Mouse (Mus musculus): ENCODE measurements around the gene Ube2n. TPM values are rescaled to one million over a fixed set of nuclear protein-coding genes. Genes with fewer than 3 reads are reported as not detected.

Gene Ube2n
- polyA plus RNA-seq, 1 experiment from 2014 or later: 282 TPM

DNA sequence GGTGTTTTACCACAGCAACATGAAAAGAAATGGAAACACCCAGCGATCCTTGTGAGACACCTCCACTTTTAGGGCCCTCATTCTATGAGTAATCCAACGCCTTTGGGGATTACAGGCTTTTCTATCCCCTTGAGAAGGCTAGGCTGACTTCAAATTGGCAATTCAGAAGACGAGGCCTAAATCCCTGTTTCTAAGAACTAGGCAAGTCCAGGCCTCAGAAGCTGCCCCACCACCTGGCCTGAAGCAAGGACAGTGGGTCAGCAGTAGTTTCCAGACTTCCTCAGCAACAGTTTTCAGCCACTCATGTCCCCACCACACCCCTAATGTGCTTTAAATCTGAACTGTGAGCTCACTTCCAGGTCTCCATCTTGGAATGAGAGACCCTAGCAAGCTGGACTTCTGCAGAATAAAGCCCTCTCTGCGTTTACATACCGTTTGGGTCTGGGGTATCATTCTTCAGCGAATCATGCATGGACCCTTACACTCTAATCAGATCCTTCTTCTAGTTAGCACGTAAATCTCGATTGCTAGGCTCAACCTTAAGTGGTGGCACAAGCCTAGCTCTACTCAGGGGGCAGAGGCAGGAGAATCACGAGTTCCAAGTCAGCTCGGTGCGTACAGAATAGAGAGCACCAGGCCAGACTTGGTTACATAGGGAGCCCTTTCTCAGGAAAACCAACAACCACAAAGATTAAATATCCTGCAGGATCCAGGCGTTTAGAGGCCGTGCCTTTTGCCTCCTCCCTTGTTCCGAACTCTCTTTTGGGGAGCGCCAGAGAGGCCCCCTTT lies 983 bp upstream of the Ube2n start:
- H3K4me2 ChIP-seq (ENCODE audit: low read depth, low read length): peak overlapping the region; percentile 61
- no peaks in the 10 kb centered on the region for H3K9me3 ChIP-seq (ENCODE audit: control insufficient read depth, low read length)
- peak overlapping the region; percentile 100 for H3K4me3 ChIP-seq (ENCODE audit: low read depth, low read length)
- H3K27me3 ChIP-seq (replicated peaks; ENCODE audit: control insufficient read depth, insufficient read depth, low read length): no peaks in the 10 kb centered on the region
- peak; percentile 15 for DNase-seq (ENCODE audit: low spot score)
- ATAC-seq (ENCODE audit: low read depth): no peak; the same call in 1 of the 2 replicates
- no peaks in the 10 kb centered on the region for H3K36me3 ChIP-seq (ENCODE audit: control insufficient read depth, insufficient read depth, low read length)
- H3K9ac ChIP-seq (ENCODE audit: low read depth, low read length): peak overlapping the region; percentile 98
- WGBS: 30% methylated on average over 15 of the region's 15 CpGs
- peaks cover 11% of the 10 kb centered on the region for H3K4me1 ChIP-seq (ENCODE audit: control insufficient read depth, insufficient read depth, low read length)
- H3K27ac ChIP-seq (replicated peaks; ENCODE audit: low read depth, low read length): peak overlapping the region; percentile 98

DNA sequence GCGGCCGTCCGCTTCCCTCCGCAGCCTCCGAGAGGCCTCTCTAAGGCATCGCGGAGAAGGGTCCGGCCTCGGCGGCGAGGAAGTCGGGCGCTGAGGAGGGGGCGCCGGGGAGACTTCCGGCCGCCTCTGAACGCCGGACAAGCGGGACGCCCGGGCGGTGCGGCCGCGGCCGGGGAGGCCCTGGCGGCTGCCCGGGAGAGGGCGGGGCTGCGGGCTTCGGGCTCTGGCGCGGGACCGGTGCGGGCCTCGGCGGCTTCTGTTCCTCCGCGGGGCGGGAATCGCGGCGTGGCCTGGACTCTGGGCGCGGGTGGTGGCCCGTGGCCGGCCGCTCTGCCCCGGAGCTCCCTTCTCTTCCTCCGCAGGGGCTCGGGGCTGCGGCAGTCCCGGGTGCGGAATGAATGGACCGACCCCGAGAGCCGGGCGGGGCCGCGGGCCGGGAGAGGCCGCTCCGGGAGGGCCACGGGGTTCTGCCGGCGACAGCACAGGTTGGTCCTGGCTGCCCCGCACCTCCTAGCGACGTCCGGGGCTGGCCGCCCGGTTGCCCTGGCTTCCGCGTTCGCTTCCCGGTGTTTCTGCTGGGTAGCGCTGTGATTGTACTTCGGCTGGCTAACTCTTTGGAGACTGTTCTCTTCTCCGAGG lies 467 bp downstream of the Ube2n start:
- Histone ChIP-seq H3K4me2 (ENCODE audit: low read depth, low read length) (peak overlapping the region; percentile 72), H3K36me3 (ENCODE audit: control insufficient read depth, insufficient read depth, low read length) (no peaks in the 10 kb centered on the region), H3K4me1 (ENCODE audit: control insufficient read depth, insufficient read depth, low read length) (peaks cover 11% of the 10 kb centered on the region), H3K27me3 (replicated peaks; ENCODE audit: control insufficient read depth, insufficient read depth, low read length) (no peaks in the 10 kb centered on the region), H3K9ac (ENCODE audit: low read depth, low read length) (peak overlapping the region; percentile 98), H3K4me3 (ENCODE audit: low read depth, low read length) (peak overlapping the region; percentile 100), H3K27ac (replicated peaks; ENCODE audit: low read depth, low read length) (peak overlapping the region; percentile 98), H3K9me3 (ENCODE audit: control insufficient read depth, low read length) (no peaks in the 10 kb centered on the region)
- ATAC-seq (ENCODE audit: low read depth) (peak; percentile 64), DNase-seq (ENCODE audit: low spot score) (peak; percentile 23)
- WGBS: 0% methylated on average over 16 of the region's 80 CpGs

DNA sequence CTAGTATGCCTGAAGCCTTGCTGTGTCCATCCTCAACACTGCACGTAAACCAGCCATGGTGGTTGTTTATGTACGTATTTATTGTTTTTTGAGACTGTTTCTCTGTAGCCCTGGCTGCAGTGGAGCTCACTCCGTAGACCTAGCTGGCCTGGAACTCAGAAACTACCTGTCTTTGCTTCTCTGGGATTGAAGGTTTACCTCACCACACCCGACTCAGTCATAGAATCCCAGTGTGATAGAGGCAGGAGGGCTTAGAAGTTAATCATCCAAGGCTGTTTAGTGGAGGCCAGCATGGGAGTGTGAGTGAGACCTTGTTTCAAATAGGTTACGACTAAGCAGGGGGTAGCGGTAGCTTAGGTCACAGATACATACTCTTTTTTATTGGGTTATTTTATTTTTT lies 2.7 kb downstream of the Ube2n start:
- DNase-seq (ENCODE audit: low spot score): no peak
- Histone ChIP-seq H3K9me3 (ENCODE audit: control insufficient read depth, low read length) (no peaks in the 10 kb centered on the region), H3K27me3 (replicated peaks; ENCODE audit: control insufficient read depth, insufficient read depth, low read length) (no peaks in the 10 kb centered on the region), H3K9ac (ENCODE audit: low read depth, low read length) (no peak overlapping the region), H3K4me1 (ENCODE audit: control insufficient read depth, insufficient read depth, low read length) (peaks cover 11% of the 10 kb centered on the region), H3K27ac (replicated peaks; ENCODE audit: low read depth, low read length) (no peak overlapping the region), H3K4me3 (ENCODE audit: low read depth, low read length) (no peak overlapping the region), H3K36me3 (ENCODE audit: control insufficient read depth, insufficient read depth, low read length) (0 out of 2 replicates have a peak, but pooled peaks cover 1% of the 10 kb centered on the region), H3K4me2 (ENCODE audit: low read depth, low read length) (no peak overlapping the region)
- WGBS: 89% methylated on average over 6 of the region's 6 CpGs
- ATAC-seq (ENCODE audit: low read depth): no peak

DNA sequence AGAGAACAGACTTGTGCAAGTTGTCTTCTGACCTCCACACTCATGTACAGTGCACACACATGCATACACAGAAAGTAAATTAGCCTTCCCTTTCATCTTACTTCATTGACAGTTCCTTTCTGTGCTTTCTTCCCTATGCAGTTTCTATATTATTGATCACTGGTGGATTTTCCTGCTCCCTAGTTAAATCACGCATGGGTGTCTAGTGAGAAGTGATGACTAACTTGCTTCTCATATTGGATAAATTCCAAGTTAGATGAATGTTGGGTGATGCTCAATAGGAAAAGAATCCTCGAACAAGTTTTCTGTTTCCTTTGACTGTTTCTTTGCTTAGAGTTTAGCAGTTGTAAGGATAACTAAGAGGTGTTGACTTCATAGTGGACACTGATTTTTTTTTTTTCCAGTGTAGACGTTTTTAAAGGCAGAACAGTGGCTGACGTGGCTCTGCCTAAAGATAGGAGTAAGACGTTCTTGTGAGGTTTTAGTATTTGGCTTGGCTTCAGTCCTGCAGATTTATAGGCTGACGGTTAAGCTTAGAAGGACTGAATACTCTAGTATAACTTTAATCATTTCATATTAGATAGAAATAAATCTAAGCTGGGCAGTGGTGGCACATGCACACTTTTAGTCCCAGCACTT lies 10.2 kb downstream of the Ube2n start:
- Histone ChIP-seq H3K9ac (ENCODE audit: low read depth, low read length) (no peak overlapping the region), H3K36me3 (ENCODE audit: control insufficient read depth, insufficient read depth, low read length) (0 out of 2 replicates have a peak, but pooled peaks cover 3% of the 10 kb centered on the region), H3K27me3 (replicated peaks; ENCODE audit: control insufficient read depth, insufficient read depth, low read length) (no peaks in the 10 kb centered on the region), H3K27ac (replicated peaks; ENCODE audit: low read depth, low read length) (no peak overlapping the region), H3K4me3 (ENCODE audit: low read depth, low read length) (no peak overlapping the region), H3K4me2 (ENCODE audit: low read depth, low read length) (no peak overlapping the region), H3K4me1 (ENCODE audit: control insufficient read depth, insufficient read depth, low read length) (peaks cover 9% of the 10 kb centered on the region; the same call in 1 of the 2 replicates), H3K9me3 (ENCODE audit: control insufficient read depth, low read length) (no peaks in the 10 kb centered on the region)
- WGBS: 74% methylated on average over 6 of the region's 6 CpGs
- no peak for DNase-seq (ENCODE audit: low spot score)
- ATAC-seq (ENCODE audit: low read depth): no peak

DNA sequence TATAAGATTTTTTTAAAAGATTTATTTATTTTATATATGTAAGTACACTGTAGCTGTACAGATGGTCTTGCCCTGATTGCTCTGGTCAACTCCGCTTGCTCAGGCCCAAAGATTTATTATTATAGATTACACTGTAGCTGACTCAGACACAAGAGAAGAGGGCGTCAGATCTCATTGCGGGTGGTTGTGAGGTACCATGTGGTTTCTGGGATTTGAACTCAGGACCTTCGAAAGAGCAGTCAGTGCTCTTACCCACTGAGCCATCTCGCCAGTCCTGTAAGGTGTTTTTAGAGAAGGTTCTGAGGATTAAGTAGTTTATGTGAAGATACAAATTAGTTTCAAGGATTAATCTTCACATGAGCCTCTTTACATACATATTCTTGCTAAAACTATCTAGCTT lies 10.9 kb downstream of the Ube2n start:
- WGBS: 94% methylated on average over 5 of the region's 5 CpGs
- DNase-seq (ENCODE audit: low spot score) (no peak), ATAC-seq (ENCODE audit: low read depth) (no peak)
- Histone ChIP-seq H3K27ac (replicated peaks; ENCODE audit: low read depth, low read length) (no peak overlapping the region), H3K36me3 (ENCODE audit: control insufficient read depth, insufficient read depth, low read length) (0 out of 2 replicates have a peak, but pooled peaks cover 3% of the 10 kb centered on the region), H3K4me3 (ENCODE audit: low read depth, low read length) (no peak overlapping the region), H3K4me1 (ENCODE audit: control insufficient read depth, insufficient read depth, low read length) (peaks cover 9% of the 10 kb centered on the region; the same call in 1 of the 2 replicates), H3K9me3 (ENCODE audit: control insufficient read depth, low read length) (no peaks in the 10 kb centered on the region), H3K9ac (ENCODE audit: low read depth, low read length) (no peak overlapping the region), H3K27me3 (replicated peaks; ENCODE audit: control insufficient read depth, insufficient read depth, low read length) (no peaks in the 10 kb centered on the region), H3K4me2 (ENCODE audit: low read depth, low read length) (no peak overlapping the region)

DNA sequence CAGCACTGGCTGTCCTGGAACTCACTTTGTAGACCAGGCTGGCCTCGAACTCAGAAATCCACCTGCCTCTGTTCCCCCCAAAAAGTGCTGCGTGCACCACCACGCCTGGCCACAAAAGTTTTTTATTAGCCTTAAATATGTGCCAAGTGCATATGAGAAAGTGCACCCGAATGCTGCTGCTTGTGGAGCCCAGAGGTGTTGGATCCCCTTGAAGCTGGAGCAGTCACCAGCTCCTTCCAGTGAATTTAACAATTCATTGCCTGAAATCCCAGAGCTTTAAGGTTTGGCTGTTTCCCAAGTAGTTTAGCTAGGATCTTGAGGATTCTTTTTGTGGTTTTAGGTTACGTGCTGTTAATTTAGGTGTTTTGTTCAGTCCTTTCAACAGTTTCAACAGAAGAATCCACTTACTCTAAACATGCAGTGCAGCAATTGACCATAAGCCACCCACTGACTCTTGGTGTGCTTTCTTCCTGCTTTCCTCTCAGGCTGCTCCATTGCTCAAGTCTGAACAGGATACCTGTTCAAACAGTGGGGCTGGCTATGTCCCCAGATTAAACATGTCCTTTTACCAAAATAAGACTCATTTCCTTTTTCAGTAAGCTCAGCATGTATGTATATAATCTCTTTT lies 11.7 kb downstream of the Ube2n start:
- H3K4me2 ChIP-seq (ENCODE audit: low read depth, low read length): no peak overlapping the region
- ATAC-seq (ENCODE audit: low read depth): peak; percentile 78
- DNase-seq (ENCODE audit: low spot score): peak; percentile 70

DNA sequence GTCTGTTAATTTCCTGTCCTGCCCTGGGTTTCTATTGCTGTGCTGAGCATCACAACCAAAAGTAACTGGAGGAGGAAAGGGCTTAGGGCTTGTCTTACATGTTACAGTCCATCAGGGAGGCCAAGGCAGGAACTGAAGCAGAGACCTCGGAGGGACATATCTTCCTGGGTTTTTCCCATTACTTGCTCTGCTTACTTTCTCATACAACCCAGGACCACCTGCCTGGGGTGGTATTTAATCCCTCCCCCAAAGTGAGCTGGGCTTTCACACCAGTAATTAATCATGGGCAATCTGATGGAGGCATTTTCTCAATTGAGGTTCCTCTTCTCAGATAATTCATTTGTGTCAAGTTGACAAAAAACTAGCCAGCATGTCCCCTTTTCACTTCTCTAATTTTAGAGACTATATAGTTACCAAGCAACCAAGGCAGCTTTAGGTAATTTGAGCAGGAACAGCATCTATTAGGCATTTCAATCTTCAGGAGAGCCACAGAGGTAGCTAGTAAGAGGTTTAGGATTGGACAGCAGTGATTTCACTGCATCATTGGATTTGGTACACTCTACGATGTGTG lies 15.7 kb downstream of the Ube2n start:
- peaks cover 9% of the 10 kb centered on the region; the same call in 1 of the 2 replicates for H3K4me1 ChIP-seq (ENCODE audit: control insufficient read depth, insufficient read depth, low read length)
- H3K36me3 ChIP-seq (ENCODE audit: control insufficient read depth, insufficient read depth, low read length): no peaks in the 10 kb centered on the region
- H3K4me3 ChIP-seq (ENCODE audit: low read depth, low read length): no peak overlapping the region
- 71% methylated on average over 2 of the region's 2 CpGs for WGBS
- no peak overlapping the region for H3K4me2 ChIP-seq (ENCODE audit: low read depth, low read length)
- H3K27me3 ChIP-seq (replicated peaks; ENCODE audit: control insufficient read depth, insufficient read depth, low read length): no peaks in the 10 kb centered on the region
- no peak overlapping the region for H3K27ac ChIP-seq (replicated peaks; ENCODE audit: low read depth, low read length)
- H3K9me3 ChIP-seq (ENCODE audit: control insufficient read depth, low read length): no peaks in the 10 kb centered on the region
- DNase-seq (ENCODE audit: low spot score) (no peak), ATAC-seq (ENCODE audit: low read depth) (no peak)
- no peak overlapping the region for H3K9ac ChIP-seq (ENCODE audit: low read depth, low read length)

More for the DNA sequence above, 11.7 kb downstream of the Ube2n start:
- Histone ChIP-seq H3K27me3 (replicated peaks; ENCODE audit: control insufficient read depth, insufficient read depth, low read length) (no peaks in the 10 kb centered on the region), H3K9ac (ENCODE audit: low read depth, low read length) (no peak overlapping the region), H3K4me1 (ENCODE audit: control insufficient read depth, insufficient read depth, low read length) (peaks cover 9% of the 10 kb centered on the region; the same call in 1 of the 2 replicates), H3K9me3 (ENCODE audit: control insufficient read depth, low read length) (no peaks in the 10 kb centered on the region), H3K36me3 (ENCODE audit: control insufficient read depth, insufficient read depth, low read length) (0 out of 2 replicates have a peak, but pooled peaks cover 3% of the 10 kb centered on the region), H3K4me3 (ENCODE audit: low read depth, low read length) (no peak overlapping the region), H3K27ac (replicated peaks; ENCODE audit: low read depth, low read length) (no peak overlapping the region; the same call in 1 of the 2 replicates)
- WGBS: 57% methylated on average over 5 of the region's 5 CpGs

DNA sequence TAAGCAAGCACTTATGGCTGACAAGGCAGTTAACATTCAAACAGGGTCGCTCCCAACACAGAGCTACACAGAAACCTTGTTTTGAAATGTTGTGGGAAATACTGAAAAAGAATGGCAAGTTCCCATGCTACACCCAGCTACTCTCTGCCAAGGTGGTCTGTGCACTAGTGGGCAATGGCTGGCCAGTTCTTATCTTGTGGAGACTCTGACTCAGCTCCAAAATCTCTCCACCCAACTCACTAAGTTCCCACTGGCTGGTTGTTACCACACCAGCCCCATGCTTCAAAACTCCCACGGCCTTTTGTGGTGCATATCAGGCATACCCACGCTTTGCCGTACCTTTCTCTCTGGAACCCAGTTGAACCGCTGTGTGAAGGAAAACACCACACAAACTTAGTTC lies 18.0 kb downstream of the Ube2n start:
- no peak overlapping the region for H3K9ac ChIP-seq (ENCODE audit: low read depth, low read length)
- no peak for ATAC-seq (ENCODE audit: low read depth)
- H3K9me3 ChIP-seq (ENCODE audit: control insufficient read depth, low read length): no peaks in the 10 kb centered on the region
- no peak overlapping the region for H3K4me3 ChIP-seq (ENCODE audit: low read depth, low read length)
- no peak overlapping the region for H3K27ac ChIP-seq (replicated peaks; ENCODE audit: low read depth, low read length)
- H3K4me1 ChIP-seq (ENCODE audit: control insufficient read depth, insufficient read depth, low read length): no peaks in the 10 kb centered on the region
- no peak overlapping the region for H3K4me2 ChIP-seq (ENCODE audit: low read depth, low read length)
- DNase-seq (ENCODE audit: low spot score): no peak
- no peaks in the 10 kb centered on the region for H3K27me3 ChIP-seq (replicated peaks; ENCODE audit: control insufficient read depth, insufficient read depth, low read length)
- 89% methylated on average over 5 of the region's 5 CpGs for WGBS
- H3K36me3 ChIP-seq (ENCODE audit: control insufficient read depth, insufficient read depth, low read length): no peaks in the 10 kb centered on the region
